Mouse (Mus musculus) ovary, adult 10 weeks (tissue): ENCODE measurements around the gene Gm9044. TPM values are rescaled to one million over a fixed set of nuclear protein-coding genes. Genes with fewer than 3 reads are reported as not detected.

Source experiments
- polyA plus RNA-seq: library from polyadenylated mRNA; stranded (reverse); fragments of 350-450 nt; fragmentation: Illumina TruSeq; extraction: RNeasy Lipid Tissue Mini Kit (QIAGEN cat#74804); gene quantifications from one replicate; pipeline ENCODE4 v1.2.3, GENCODE M21; 2014

Gene Gm9044
- polyA plus RNA-seq, result not detected

DNA sequence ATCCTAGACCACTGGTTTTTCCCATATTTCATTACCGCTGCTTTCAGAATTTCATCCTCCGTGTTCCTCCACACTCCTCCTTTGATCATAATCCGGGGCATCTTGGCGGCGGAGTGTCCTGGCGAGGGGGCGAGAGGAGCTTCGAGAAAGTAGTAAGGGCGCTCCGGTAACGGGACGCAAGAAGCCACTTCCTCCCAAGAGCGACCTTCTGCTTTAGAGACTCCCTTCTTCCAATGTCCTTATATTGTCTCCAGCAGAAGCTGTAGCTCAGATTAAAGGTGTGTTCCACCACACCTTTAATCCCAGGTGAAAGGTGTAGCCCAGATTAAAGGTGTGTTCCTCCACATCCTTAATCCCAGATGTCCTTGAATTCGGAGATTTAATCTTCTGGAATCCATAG lies at the start of gene Gm9044:
TSS of gene Gm9044 (minus strand) at position 101 of the 400 bp plus-strand sequence.

DNA sequence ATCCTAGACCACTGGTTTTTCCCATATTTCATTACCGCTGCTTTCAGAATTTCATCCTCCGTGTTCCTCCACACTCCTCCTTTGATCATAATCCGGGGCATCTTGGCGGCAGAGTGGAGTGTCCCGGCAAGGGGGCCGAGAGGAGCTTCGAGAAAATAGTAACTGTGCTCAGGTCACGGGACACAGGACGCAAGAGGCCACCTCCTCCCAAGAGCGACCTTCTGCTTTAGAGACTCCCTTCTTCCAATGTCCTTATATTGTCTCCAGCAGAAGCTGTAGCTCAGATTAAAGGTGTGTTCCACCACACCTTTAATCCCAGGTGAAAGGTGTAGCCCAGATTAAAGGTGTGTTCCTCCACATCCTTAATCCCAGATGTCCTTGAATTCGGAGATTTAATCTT lies 21.8 kb upstream of the Gm9044 start, which contains the start of gene Gm9049:
TSS of gene Gm9049 (minus strand) at position 101 of the 400 bp plus-strand sequence.

DNA sequence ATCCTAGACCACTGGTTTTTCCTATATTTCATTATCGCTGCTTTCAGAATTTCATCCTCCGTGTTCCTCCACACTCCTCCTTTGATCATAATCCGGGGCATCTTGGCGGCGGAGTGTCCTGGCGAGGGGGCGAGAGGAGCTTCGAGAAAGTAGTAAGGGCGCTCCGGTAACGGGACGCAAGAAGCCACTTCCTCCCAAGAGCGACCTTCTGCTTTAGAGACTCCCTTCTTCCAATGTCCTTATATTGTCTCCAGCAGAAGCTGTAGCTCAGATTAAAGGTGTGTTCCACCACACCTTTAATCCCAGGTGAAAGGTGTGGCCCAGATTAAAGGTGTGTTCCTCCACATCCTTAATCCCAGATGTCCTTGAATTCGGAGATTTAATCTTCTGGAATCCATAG lies 16.4 kb upstream of the Gm9044 start, which contains the start of gene Gm9048:
TSS of gene Gm9048 (minus strand) at position 101 of the 400 bp plus-strand sequence.

DNA sequence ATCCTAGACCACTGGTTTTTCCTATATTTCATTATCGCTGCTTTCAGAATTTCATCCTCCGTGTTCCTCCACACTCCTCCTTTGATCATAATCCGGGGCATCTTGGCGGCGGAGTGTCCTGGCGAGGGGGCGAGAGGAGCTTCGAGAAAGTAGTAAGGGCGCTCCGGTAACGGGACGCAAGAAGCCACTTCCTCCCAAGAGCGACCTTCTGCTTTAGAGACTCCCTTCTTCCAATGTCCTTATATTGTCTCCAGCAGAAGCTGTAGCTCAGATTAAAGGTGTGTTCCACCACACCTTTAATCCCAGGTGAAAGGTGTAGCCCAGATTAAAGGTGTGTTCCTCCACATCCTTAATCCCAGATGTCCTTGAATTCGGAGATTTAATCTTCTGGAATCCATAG lies 10.9 kb upstream of the Gm9044 start, which contains the start of gene Gm9046:
TSS of gene Gm9046 (minus strand) at position 101 of the 400 bp plus-strand sequence.

DNA sequence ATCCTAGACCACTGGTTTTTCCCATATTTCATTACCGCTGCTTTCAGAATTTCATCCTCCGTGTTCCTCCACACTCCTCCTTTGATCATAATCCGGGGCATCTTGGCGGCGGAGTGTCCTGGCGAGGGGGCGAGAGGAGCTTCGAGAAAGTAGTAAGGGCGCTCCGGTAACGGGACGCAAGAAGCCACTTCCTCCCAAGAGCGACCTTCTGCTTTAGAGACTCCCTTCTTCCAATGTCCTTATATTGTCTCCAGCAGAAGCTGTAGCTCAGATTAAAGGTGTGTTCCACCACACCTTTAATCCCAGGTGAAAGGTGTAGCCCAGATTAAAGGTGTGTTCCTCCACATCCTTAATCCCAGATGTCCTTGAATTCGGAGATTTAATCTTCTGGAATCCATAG lies 5.5 kb upstream of the Gm9044 start, which contains the start of gene Gm9045:
TSS of gene Gm9045 (minus strand) at position 101 of the 400 bp plus-strand sequence.

DNA sequence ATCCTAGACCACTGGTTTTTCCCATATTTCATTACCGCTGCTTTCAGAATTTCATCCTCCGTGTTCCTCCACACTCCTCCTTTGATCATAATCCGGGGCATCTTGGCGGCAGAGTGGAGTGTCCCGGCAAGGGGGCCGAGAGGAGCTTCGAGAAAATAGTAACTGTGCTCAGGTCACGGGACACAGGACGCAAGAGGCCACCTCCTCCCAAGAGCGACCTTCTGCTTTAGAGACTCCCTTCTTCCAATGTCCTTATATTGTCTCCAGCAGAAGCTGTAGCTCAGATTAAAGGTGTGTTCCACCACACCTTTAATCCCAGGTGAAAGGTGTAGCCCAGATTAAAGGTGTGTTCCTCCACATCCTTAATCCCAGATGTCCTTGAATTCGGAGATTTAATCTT lies 5.3 kb downstream of the Gm9044 start, which contains the start of gene Gm9040:
TSS of gene Gm9040 (minus strand) at position 101 of the 400 bp plus-strand sequence.

DNA sequence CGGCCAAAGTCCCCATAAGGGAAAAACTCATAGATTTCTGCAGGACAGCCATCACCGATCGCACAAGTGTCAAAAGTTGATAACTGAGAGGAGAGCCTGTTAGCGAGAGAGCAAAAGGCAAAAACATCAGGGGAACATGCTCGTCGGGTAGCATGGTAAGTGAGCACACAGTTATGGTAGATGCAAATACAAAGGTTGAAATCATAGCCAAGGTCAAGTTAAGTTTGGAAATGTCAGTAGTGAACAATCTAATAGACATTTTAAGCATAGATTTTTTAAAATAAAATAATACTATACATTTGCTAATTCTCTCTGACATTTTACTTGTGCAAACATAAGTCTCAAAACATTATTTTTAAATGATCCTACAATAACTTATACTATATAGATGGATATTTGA lies 37.3 kb downstream of the Gm9044 start, which contains the start of gene Iltifb:
TSS of gene Iltifb (minus strand) at position 101 of the 400 bp plus-strand sequence.

Other genes starting within 250 kb of the Gm9044 start
- gene Mdm1, start 190.6 kb downstream of the Gm9044 start, polyA plus RNA-seq, result 11.6 TPM
- gene Il22, start 127.5 kb downstream of the Gm9044 start, polyA plus RNA-seq, result not detected
- gene Gm32717, start 91.6 kb downstream of the Gm9044 start, polyA plus RNA-seq, result not detected
- gene Gm32802, start 73.7 kb downstream of the Gm9044 start, polyA plus RNA-seq, result not detected
- gene Iltifb, start 37.4 kb downstream of the Gm9044 start, polyA plus RNA-seq, result not detected
- gene Gm9040, start 5.4 kb downstream of the Gm9044 start, polyA plus RNA-seq, result not detected
- gene Gm9045, start 5.4 kb upstream of the Gm9044 start, polyA plus RNA-seq, result not detected
- gene Gm9046, start 10.8 kb upstream of the Gm9044 start, polyA plus RNA-seq, result not detected
- not detected for gene Gm9048, start 16.3 kb upstream of the Gm9044 start, polyA plus RNA-seq
- not detected for gene Gm9049, start 21.7 kb upstream of the Gm9044 start, polyA plus RNA-seq
- gene Ifng, start 108.6 kb upstream of the Gm9044 start, polyA plus RNA-seq, result not detected